Mouse (Mus musculus): ENCODE results near the gene Mark2.
A peak's percentile ranks its signal among the peaks of the same experiment; 100 is the strongest.

- TF ChIP-seq CTCF (IDR thresholded peaks at IDR 0.05; ENCODE audit: low read depth): peak; percentile 12; the same call in 1 of the 2 replicates
- no peak for TF ChIP-seq EP300 (optimal IDR thresholded peaks at IDR 0.05)
Observed at GRCm38 (mm10) chr19:7382903-7383865, 41.5 kb upstream of the Mark2 start, which contains the start of gene Spindoc.

Measured in stomach, postnatal 0 days (tissue).